In genomic region chr6:82998326-82998725, GRCm38 (mm10) we compare ENCODE assay signal across 11 mouse cellular contexts. TPM values are rescaled to one million over a fixed set of nuclear protein-coding genes. Genes with fewer than 3 reads are reported as not detected.
DNase-seq lines count a peak whose midpoint lies in the region; ATAC-seq and TF ChIP-seq lines count a peak whose summit lies in the region.
"Had no signal": no experiment of that assay in that cellular context is flagged by ENCODE, and none has a peak within 500 bp of the region (broad histone marks: within the 10 kb centered on the region; RNA-seq: fewer than 3 reads in every experiment).

No protein-coding gene starts in this region.

- no peaks in the 10 kb centered on the region for H3K36me3 ChIP-seq in lung, embryonic 15.5 days
- no peaks in the 10 kb centered on the region for H3K36me3 ChIP-seq in hindbrain, embryonic 16.5 days (ENCODE audit: control insufficient read depth, insufficient read depth, low read length)

- no peak overlapping the region for H3K9ac ChIP-seq in lung, embryonic 15.5 days
- no peak overlapping the region for H3K9ac ChIP-seq in hindbrain, embryonic 16.5 days (ENCODE audit: low read depth, low read length)
- H3K9ac ChIP-seq: forebrain, embryonic 13.5 days had no signal

- peak overlapping the region; percentile 91 for H3K27ac ChIP-seq in gastrocnemius, adult 2 months
- H3K27ac ChIP-seq in lung, embryonic 15.5 days: peak overlapping the region; percentile 10; the same call in 1 of the 2 replicates
- H3K27ac ChIP-seq in hindbrain, embryonic 16.5 days (ENCODE audit: low read depth, low read length): no peak overlapping the region
- H3K27ac ChIP-seq: forebrain, embryonic 13.5 days had no signal

- no peak overlapping the region for H3K4me3 ChIP-seq in gastrocnemius, adult 2 months
- H3K4me3 ChIP-seq in lung, embryonic 15.5 days: no peak overlapping the region
- no peak overlapping the region for H3K4me3 ChIP-seq in hindbrain, embryonic 16.5 days (ENCODE audit: low read length)
- H3K4me3 ChIP-seq: forebrain, embryonic 13.5 days; heart, adult 2 months had no signal

- peaks cover 9% of the 10 kb centered on the region for H3K4me1 ChIP-seq in lung, embryonic 15.5 days
- H3K4me1 ChIP-seq in hindbrain, embryonic 16.5 days (ENCODE audit: control insufficient read depth, insufficient read depth, low read depth, low read length): peaks cover 3% of the 10 kb centered on the region; the same call in 1 of the 2 replicates

- H3K4me2 ChIP-seq in lung, embryonic 15.5 days: peak overlapping the region; percentile 1; the same call in 1 of the 2 replicates
- H3K4me2 ChIP-seq in hindbrain, embryonic 16.5 days (ENCODE audit: low read length): no peak overlapping the region
- H3K4me2 ChIP-seq: forebrain, embryonic 13.5 days had no signal

- no peaks in the 10 kb centered on the region for H3K9me3 ChIP-seq in lung, embryonic 15.5 days
- H3K9me3 ChIP-seq in hindbrain, embryonic 16.5 days (ENCODE audit: control insufficient read depth, low read length): no peaks in the 10 kb centered on the region
- H3K9me3 ChIP-seq: forebrain, embryonic 13.5 days had no signal

- WGBS in lung, embryonic 15.5 days: 69% methylated on average over 4 of the region's 4 CpGs
- WGBS in hindbrain, embryonic 16.5 days: 69% methylated on average over 4 of the region's 4 CpGs

- no peak for DNase-seq in gastrocnemius, adult 2 months
- no peak for DNase-seq in gastrocnemius, postnatal 4 days (ENCODE audit: low spot score in 2 of 2)
- DNase-seq in lung, postnatal 36 days: no peak
- DNase-seq in brain, embryonic 14.5 days (ENCODE audit: low read depth): no peak
- DNase-seq in naive thymus-derived CD4-positive, alpha-beta T cell, adult 2 months (ENCODE audit: low read depth): peak; percentile 21
- no peak for DNase-seq in urinary bladder, postnatal 4 days (ENCODE audit: low spot score in 2 of 2)

- no peak for TF ChIP-seq CTCF in gastrocnemius, adult 2 months (IDR thresholded peaks at IDR 0.05)
- peak; percentile 7; the same call in 1 of the 2 replicates for TF ChIP-seq CTCF in brain, embryonic 14.5 days (IDR thresholded peaks at IDR 0.05; ENCODE audit: borderline replicate concordance, extremely low read depth, insufficient read depth, insufficient read length)

- TF ChIP-seq POLR2A in brain, embryonic 14.5 days (IDR thresholded peaks at IDR 0.05; ENCODE audit: borderline replicate concordance, extremely low read depth, insufficient read depth, insufficient read length, poor library complexity, severe bottlenecking): no peak

- H3K27me3 ChIP-seq in lung, embryonic 15.5 days: no peaks in the 10 kb centered on the region
- no peaks in the 10 kb centered on the region for H3K27me3 ChIP-seq in hindbrain, embryonic 16.5 days (replicated peaks; ENCODE audit: control insufficient read depth, insufficient read depth, low read length)

- intact Hi-C loops in gastrocnemius, adult 2 months (cut with DNase I): loop anchor here (5.0 kb wide), 1 partner anchor 164 kb away; no protein-coding TSS in a partner anchor

- no peak for ATAC-seq in lung, embryonic 15.5 days (ENCODE audit: borderline replicate concordance, extremely low read depth, low FRiP score, low TSS enrichment)
- ATAC-seq in hindbrain, embryonic 16.5 days: no peak
- ATAC-seq: forebrain, embryonic 13.5 days had no signal

RNA-seq across cellular contexts. Expression of gene Dok1, which starts 34.9 kb away (rescaled TPM):
- total RNA-seq in gastrocnemius, adult 2 months (2021): 1 to 10 TPM; 1.3 to 4.1 TPM
- 10 to 100 TPM in 1 of 2 experiments, 1 to 10 TPM in 1; 9.1 to 10.4 TPM for total RNA-seq in gastrocnemius, postnatal 4 days (2021)
- 18.3 and 19.6 TPM in 2 replicates for polyA plus RNA-seq in lung, embryonic 15.5 days (2015; fragmentation: Nextera tagmentation; extraction: Ambion mirVana)
- polyA plus RNA-seq in brain, embryonic 14.5 days (2012; rRNA removed): 2.7 and 2.9 TPM in 2 replicates
- polyA plus RNA-seq in hindbrain, embryonic 16.5 days (2015; fragmentation: Nextera tagmentation; extraction: Ambion mirVana): 2.1 and 2.2 TPM in 2 replicates

RNA-seq across cellular contexts. Expression of gene Loxl3, which starts 35.6 kb away (rescaled TPM):
- 1 to 10 TPM; 2.1 to 3.5 TPM for total RNA-seq in gastrocnemius, adult 2 months (2021)
- 10 to 100 TPM; 15.4 to 17.3 TPM for total RNA-seq in gastrocnemius, postnatal 4 days (2021)
- polyA plus RNA-seq in lung, embryonic 15.5 days (2015; fragmentation: Nextera tagmentation; extraction: Ambion mirVana): 21.9 and 23.2 TPM in 2 replicates
- polyA plus RNA-seq in brain, embryonic 14.5 days (2012; rRNA removed): 6.7 and 7.3 TPM in 2 replicates
- 7.1 and 8.5 TPM in 2 replicates for polyA plus RNA-seq in hindbrain, embryonic 16.5 days (2015; fragmentation: Nextera tagmentation; extraction: Ambion mirVana)

RNA-seq across cellular contexts. Expression of gene M1ap, which starts 51.6 kb away (rescaled TPM):
- under 1 TPM in 1 of 2 experiments, not detected in 1; 0.45 TPM for total RNA-seq in gastrocnemius, adult 2 months (2021)
- total RNA-seq in gastrocnemius, postnatal 4 days (2021): under 1 TPM in 1 of 2 experiments, not detected in 1; 0.88 TPM
- polyA plus RNA-seq in lung, embryonic 15.5 days (2015; fragmentation: Nextera tagmentation; extraction: Ambion mirVana): 1.9 and 2.5 TPM in 2 replicates
- polyA plus RNA-seq in brain, embryonic 14.5 days (2012; rRNA removed): 0.05 and 0.15 TPM in 2 replicates
- 0.41 TPM in 1 of 2 replicates, not detected in the other for polyA plus RNA-seq in hindbrain, embryonic 16.5 days (2015; fragmentation: Nextera tagmentation; extraction: Ambion mirVana)
- total RNA-seq: adrenal gland, adult 8-10 months had no signal
- polyA plus RNA-seq: forebrain, embryonic 13.5 days had no signal

RNA-seq across cellular contexts. Expression of gene Aup1, which starts 56.0 kb away (rescaled TPM):
- total RNA-seq in gastrocnemius, adult 2 months (2021): 100 to 1,000 TPM in 1 of 2 experiments, 10 to 100 TPM in 1; 94.5 to 101 TPM
- total RNA-seq in gastrocnemius, postnatal 4 days (2021): 10 to 100 TPM; 75.5 to 86.3 TPM
- polyA plus RNA-seq in lung, embryonic 15.5 days (2015; fragmentation: Nextera tagmentation; extraction: Ambion mirVana): 177 and 188 TPM in 2 replicates
- polyA plus RNA-seq in brain, embryonic 14.5 days (2012; rRNA removed): 222 and 386 TPM in 2 replicates
- 179 and 193 TPM in 2 replicates for polyA plus RNA-seq in hindbrain, embryonic 16.5 days (2015; fragmentation: Nextera tagmentation; extraction: Ambion mirVana)

RNA-seq across cellular contexts. Expression of gene Htra2, which starts 56.7 kb away (rescaled TPM):
- total RNA-seq in gastrocnemius, adult 2 months (2021): 10 to 100 TPM; 14.1 to 21.5 TPM
- total RNA-seq in gastrocnemius, postnatal 4 days (2021): 10 to 100 TPM; 30.1 to 33.5 TPM
- polyA plus RNA-seq in lung, embryonic 15.5 days (2015; fragmentation: Nextera tagmentation; extraction: Ambion mirVana): 76.6 and 78.4 TPM in 2 replicates
- 63.4 and 99.1 TPM in 2 replicates for polyA plus RNA-seq in brain, embryonic 14.5 days (2012; rRNA removed)
- polyA plus RNA-seq in hindbrain, embryonic 16.5 days (2015; fragmentation: Nextera tagmentation; extraction: Ambion mirVana): 85.6 and 88.5 TPM in 2 replicates
